Mouse (Mus musculus) testis, postnatal 14 days (tissue): ENCODE data around the gene Mtrex.
A peak's percentile ranks its signal among the peaks of the same experiment; 100 is the strongest.

Experiments
- DNase-seq: peaks from one replicate; pipeline ENCODE4 v3.0.0; 2021; ENCODE audit warnings: low spot score

The Mtrex gene

DNA sequence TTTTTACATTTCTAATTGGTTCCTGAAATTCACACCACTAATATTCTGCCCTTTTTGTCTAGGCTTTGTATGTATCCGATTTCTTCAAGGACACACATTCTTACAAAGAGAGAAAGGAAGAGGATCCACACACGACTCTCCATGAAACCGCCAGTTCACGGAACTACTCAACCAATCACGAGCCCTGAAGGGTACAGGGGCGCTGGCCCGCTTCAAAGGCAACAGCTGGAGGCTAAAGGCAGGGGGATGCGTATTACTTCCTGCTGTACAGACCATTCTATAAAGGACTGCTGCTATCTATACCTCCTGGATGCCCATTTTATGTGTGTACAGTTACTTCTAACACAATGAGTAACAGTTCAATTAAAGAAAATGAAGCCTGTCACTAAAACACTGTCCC lies 59.8 kb downstream of the Mtrex start:
- no peak for DNase-seq

DNA sequence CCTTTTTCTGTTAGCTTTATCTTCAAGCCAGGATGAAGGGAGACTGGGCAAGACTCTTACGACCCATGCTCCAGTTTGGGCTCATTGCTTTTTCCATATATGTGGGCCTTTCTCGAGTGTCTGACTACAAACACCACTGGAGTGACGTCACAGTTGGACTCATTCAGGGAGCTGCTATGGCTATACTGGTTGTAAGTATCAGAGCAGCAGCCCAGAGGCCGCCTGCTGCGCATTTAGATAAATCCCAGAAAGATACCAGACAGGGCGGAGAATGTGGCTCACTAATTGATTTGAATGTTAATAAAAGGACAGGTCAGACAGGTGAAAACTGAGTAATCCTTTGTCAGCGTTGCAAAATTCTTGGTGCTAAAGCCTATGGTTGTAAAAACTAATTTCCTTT lies 60.4 kb downstream of the Mtrex start:
- no peak for DNase-seq

DNA sequence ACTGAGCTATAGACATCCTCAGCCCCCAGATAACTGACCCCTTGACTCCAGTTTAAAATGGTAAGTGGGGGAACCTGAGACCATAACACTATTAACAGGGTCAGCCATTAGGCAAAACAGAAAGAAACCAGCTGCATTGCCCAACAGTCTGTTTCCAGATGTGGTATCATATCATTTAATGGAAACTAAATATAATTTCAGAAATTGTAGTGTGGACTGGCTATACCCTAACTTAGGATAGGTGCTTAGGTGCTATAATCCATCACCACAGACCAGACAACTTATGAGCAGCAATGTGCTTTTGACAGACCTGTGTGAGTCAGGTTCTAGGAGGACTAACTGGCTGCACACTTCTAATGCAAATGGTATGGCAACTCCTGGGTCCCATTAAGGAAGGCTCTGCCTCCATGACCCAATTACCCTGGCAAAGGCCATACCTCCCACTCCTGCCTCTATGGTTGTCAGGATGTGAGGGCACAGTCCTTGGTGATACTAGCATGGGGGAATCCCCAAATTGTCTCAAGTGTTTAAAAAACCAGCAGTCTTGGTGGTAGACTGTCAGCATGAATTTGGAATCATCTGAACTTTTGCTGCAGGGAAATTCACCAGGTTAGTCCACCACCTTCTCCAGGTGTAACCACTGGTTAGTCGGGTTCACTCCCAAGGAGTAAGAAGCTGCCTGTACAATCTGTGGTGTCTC lies 64.1 kb downstream of the Mtrex start:
- no peak for DNase-seq

DNA sequence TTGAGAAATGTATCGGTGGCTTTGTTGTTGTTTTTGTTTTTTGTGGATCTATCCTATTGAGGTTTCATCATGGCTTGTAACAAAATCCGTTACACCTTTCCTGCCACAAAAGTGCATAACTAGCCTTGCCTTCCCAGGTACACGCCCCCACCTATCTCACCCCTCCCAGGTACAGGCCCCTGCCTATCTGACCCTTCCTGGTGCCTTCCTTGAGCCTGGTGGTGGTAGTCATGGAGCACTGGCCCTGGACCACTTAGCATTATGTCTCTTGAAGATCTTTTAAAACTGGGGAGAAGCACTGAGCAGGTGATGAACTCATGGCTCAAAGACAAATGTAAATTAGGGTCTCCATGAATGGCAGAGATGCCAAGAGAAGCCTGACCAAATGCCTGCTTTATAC lies 64.9 kb downstream of the Mtrex start:
- DNase-seq, result no peak

DNA sequence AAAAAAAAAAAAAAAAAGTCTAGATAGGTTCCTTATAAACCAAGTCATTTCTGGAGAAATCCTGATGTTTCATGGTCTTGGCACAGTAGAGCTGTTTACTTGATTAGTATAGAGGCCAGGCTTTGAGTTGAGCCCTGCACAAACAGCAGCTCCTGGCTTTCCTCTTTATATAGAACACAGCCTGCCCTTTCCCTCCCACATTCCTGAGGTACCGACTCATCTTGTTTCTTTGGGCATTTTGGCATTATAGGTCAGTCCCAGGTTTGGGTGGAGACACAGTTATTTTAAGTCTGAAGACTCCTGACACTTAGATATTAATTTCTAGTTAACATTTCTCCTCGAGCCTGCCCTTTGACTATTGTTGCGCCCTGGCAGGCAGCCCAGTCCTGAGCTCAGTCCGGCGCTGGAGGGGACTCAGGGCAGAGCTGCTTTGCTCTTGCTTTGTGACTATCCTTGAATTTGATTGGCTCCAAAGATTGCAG lies 65.3 kb downstream of the Mtrex start:
- peak; percentile 24 for DNase-seq

DNA sequence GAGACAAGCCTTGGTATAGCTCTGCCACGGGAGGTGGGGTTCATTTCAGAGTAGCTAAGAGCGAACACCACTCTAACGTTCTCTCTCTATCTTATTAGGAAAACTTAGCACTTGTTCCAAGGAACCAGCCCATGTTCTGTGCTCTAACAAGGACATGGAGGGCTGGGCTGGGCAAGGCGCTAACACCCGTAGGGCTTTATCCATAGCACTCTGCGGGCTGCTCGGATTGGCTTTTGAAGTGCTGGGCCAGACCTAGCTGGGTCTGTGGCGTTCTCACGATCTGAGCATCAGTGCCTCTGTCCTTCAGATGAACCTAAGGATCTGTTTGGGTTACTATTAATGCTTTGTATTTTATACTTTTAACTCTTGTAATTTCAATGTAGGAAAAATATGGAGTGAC lies 66.3 kb downstream of the Mtrex start:
- DNase-seq, result no peak

DNA sequence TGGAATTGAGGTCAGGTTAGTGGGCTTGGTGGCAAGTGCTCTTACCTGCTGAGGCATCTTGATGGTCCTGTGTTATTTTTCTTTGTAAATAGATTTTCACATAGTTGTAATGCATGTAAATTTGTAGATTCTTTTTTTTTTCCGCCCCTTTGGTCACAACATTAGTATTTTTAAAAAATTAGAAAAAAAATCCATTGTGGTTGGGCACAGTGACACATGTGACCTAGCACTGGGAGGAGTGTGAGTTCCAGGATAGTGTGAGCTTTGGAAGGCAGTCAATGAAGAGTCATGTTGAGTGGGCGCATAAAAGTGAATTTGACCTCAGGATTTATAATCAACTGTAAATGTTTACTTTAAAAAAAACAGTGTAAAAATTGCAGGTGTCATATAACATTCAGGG lies 66.8 kb downstream of the Mtrex start:
- no peak for DNase-seq

DNA sequence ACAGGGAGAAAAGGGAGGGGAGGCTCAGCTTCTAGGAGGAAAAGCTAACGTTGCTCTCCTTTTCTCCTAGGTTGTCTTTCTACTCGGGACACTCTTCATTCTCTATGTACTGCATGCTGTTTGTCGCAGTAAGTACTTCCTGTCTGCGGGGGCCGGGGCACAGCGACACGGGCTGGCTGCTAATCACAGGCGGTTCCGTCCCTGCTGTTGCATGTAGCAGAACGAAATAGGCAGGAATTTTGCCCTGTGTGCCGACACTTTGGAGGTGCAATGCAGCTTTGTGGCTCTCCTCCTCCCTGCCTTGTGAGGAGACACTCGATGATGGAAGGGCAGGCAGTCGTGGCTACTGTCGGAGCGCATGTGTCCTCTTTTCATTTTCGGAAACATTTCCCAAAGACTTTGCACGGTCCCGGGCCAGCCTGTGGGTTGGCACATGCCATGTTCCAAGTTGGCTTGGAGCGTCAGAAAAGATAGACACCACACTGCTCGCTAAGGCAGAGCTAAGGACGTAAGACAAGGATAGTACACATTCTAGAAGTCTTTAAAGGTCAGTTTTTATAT lies 67.5 kb downstream of the Mtrex start:
- no peak for DNase-seq

DNA sequence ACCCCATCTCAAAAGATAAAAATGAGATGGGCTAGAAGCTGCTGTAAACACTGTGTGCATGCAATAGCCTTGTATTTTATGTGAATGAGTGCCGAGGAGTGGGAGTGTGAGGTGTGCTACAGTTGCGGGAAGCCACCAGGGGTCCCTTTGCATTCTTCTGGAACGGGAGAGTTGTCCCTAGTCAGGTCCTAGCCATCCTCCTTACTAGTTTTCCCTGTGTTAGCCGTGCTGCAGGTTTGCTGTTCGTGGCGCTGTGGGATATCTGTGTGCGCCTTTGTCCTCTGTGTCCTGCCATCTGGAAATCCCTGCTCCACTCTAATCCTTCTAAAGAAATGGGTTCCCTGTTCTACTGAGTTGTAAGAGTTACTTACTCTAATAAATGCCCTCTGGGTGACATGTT lies 69.3 kb downstream of the Mtrex start:
- DNase-seq, result no peak

DNA sequence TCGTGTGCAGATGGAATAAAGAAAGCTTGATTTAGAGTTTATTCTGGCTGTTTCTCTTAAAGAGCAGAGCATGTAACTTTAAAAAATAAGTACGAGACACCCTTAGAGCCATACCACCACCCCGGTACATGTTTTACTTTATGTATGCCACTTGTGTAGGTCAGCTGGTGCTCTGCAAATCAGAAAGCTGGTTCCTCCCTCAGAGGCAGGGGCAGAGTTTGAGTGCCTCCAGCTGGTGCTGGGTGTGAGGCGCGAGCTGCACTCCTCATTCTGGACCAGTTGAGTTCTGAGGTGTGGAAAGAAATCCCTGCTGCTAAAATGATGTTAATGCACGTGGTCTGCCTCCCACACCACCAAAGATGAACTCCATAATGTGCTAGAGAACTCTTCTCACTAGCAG lies 72.8 kb downstream of the Mtrex start:
- no peak for DNase-seq

DNA sequence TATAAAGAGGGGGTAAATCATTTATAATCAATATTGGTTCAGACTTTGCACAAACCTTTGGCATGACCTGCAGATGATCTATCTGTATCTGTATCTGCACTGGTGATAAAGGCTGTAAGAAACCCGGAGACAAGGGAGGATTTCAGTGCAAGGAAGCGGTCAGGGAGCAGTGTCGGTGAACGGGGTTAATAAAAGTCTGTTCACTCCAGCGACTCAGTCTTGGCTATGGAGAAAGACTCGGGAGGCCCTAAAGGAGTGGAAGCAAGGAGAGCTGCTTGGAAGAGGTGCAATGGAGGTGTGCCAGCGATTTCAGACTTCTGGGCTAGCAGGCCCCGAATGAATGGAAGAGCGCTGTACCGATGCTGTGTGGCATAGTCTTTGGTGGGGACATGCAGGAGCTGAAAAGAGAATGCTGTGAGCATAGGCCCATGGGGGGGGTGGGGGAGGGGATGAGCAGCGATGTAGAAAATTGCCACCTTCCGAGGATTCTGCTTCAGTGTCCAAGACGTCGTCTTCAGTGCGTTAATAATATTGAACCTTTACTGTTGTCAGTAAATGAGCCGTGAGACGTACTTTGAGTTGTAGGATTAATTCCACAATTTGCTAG lies 73.4 kb downstream of the Mtrex start:
- no peak for DNase-seq

DNA sequence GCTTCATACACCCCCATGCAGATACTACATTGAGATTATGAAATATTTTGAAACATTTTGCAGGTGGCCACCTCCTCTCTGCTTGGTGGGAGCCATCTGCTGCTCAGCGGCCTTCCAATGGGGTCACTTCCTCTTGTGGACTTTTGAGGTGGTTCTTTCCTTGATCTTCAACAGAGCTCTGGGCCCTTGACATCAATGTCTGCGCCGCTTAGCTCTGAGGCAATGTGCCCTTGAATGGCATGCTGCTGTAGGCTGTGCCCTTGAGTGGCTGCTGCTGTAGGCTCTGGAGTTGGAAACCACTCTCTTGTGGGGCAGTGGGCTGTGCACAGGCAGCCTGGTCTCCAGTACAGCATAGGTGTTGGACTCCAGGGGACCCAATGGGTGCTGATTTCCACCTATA lies 81.3 kb downstream of the Mtrex start:
- DNase-seq, result no peak

DNA sequence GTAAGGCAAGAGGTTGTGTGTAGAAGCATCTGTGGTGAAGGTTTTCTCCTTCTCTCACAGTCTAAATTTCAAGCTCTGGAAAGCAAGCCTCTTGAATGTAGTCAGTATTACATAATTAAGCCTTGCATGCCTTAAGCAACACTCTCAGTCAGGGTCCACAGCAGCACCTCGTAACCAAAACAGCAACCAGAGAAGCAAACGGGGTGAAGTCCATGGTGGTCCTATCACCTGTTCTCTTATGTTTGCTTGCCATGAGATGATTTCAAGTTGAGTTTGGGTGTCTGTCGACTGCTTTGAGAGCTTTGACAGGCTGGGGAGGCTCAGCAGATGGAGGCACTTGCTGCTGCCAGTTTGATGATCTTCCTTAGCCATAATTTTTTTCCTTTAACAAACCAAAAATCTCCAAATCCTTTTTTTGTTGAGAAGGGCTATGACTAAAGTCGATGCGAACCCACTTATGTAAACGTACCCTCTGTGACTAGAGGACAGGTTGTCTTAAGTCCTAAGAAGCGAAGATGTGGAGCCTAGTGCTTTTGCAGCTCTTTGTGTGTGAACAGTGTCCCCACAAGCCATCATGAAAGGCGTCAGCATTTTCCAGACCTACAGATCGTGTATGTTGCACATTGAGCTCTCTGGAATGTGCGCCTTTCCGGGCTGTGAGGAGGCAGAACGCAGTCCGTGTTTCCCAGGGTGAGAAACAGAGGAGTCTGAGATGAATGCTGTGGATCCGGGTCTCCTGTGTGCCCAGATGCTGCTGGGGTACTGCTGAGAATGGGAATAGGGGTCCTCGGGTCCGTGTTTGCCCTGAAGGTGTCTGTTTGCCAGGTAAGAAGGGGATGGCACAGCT lies 86.7 kb downstream of the Mtrex start:
- DNase-seq, result no peak

DNA sequence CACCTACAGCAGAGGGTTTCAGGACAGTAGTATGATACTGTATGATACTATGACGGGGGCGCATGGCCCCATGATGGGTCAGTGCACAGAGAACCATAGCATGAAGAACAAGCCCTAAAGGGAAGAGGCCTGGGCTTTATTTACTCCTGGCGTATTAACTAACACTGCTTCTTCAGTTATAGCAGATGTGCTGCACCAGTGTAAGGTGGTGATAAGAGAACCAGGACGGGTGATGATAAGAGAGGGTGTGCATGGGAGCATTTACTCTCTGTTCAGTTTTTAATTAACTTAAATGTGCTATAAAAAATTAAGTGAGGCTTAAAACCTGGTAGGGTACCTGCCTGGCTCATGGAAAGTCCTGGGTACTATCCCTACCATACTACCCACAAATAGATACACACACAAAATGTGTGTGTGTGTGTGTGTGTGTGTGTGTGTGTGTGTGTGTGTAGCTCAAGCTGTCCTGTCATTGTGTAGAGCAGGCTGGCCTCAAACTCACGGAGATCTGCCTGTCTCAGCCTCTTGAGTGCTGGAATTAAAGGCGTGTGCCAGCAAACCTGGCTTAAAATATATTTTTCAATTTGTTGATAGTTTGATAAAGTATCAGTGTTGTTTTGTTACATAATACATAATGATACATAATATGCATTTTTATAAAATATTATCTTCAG lies 88.5 kb downstream of the Mtrex start:
- no peak for DNase-seq

DNA sequence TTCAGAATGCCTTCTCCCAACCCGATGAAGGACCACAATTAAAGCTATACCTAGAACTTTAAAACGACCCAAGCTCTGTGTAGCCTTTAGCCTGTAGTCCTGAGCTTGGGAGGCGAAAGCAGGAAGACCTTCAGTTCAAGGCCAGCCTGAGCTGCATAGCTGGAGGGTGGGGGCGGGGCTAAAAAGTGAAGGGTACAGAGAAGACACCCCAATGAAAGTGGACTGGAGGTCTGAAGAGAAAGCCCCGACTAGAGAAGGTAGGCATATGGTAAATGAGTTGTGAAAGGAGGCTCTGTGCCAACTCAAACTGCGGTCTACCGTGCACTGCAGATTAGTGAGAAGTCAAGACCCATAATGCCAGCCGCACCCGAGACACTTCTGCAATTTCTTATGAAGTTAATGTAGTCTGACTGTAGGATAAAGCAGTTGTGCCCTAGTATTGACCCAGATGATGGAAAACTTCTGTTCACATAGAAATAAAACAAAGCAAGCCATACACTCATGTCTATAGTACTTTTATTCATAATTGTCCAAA lies 89.5 kb downstream of the Mtrex start:
- DNase-seq, result no peak

DNA sequence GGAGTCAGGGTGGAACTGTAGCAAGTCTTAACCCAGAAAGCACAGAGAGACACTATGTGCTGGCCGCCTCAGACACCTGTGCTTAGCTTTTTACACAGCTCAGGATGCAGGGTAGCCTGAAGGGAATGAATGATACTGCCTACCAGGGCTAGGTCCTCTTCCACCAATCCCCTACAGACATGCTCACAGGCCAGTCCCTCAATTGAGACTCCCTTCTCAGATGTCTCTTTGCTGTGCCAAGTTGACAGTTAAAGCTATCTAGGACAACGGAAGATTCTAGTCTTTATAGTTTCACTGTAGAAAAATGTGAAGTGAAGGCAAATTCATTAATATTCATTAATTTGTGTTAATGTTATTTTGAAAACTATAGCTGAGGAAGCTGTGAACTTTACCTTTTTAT lies 90.2 kb downstream of the Mtrex start:
- no peak for DNase-seq

DNA sequence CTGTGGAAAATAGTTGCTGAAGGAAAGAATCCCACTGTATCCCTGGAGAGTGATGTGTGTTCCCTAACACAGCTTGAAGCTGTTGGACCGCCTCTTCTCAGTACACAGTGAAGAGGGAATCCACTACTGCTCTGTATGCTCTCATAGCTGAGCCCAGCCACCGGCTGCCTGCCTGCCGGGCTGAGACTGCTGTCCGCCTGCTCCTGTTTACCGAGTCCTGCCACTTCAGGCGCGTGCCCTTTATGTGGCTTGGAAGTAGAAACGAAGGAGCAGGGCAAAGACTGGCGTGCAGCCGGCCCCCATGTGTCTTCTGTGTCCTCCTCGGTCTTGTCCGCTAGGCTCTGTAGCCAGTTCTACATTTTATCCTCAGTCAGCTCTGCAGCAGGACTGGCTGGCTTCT lies 92.1 kb downstream of the Mtrex start:
- DNase-seq, result no peak

DNA sequence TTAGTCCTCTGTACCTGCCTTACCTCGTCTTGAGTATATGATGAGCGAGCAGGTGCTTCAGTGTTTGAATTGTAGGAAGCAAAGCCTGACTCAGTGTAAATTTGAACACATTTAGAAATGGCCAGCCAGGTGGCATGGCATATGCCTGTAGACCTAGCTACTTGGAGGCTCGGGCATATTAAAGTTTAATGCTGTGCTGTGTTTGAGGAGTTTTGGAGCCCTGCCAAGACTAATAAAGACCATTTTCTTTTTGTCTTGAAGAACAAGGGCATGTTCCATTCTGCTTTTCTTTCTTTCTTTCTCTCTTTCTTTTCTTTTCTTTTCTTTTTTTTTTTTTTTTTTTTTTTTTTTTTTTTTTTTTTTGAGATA lies 93.3 kb downstream of the Mtrex start:
- no peak for DNase-seq

DNA sequence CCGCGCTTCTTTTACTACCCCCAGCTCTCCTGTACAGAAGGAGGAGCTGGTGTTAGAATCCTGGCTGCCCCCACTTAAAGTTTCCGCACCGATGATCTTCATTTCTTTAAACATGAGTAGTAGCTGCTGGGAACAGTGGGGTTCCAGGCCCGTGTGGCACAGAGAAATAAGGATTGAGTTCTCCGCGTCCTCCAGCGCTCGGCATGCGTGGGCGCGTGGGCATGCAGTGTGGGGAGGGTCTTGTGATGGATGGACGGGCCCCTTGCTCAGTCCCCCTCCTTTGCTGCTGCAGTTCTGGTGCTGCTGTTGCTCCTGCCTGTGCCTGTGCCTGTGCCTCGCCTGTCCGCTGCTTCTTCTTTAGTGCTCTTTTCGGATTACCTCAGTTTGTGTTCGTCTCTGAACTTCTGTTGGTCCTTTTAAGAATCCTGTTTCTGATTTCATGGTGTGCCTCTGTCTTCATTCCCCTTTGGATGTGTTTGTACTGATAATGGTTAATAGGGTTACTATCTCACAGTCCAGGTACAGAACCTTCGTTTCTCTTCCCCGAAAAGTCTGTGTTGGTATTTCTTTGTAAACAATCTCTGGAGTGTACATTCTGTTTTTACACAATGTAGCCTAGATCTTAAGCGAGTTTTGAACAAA lies 93.8 kb downstream of the Mtrex start:
- no peak for DNase-seq

DNA sequence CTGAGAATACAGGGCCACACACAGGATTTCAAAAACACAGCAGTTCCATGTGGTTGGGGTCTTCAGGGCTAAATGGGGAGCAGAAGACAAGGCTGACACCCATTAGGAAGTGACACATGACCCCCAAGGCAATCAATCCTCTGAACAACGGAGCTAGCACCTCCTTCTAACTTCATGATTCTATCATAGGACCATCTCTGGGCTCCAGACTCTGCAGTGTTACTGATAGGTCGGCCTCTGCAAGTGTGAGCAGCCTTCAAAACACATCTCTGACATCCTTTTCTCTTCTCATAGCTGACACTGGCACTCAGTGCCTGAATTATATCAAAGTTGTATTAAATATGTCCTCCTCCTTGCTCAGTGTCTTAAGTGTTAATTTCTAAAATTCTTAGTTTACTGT lies 94.6 kb downstream of the Mtrex start:
- no peak for DNase-seq

DNA sequence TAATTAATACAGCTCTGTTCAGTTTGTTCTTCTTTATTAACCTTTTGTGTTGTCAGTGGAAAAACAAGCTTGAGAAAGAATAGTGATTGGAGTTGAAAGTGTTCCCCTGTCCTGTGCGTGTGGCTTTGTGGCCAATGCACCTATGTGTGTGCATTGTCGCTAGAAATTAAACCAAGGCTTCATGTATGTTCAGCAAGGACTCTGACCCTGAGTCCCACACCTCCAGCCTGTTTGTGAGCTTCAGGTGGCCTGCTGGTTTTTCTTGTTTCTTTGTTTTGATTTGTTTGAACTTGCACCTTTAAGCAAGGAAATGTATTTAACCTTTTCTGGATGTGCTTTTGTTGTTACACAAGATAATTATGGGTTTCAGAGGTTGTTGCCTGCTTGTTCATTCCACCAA lies 97.6 kb downstream of the Mtrex start:
- DNase-seq, result no peak

DNA sequence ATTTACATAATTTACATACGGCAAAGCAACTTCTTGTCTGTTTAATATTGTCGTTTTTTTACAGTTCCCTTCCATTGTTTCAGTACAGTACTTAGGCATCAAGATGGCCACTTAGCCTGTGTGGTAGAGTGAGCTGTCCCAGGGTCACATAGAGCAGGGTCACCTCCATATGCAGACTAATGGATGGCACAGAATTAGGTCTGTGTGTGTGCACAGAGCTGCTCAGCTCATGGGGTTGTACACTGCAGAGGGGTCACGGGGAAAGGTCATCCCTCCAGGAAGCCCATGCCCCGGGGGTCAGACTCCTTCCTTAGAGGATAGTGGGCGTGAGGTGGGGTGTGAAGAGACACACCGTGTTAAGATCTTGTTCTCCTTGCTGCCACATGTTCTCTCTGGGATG lies 101.7 kb downstream of the Mtrex start:
- no peak for DNase-seq
